Mouse (Mus musculus) right cerebral cortex, postnatal 10 days (tissue): ENCODE measurements around the gene Itga7.

Experiments used
- DNase-seq, 2 experiments: peaks; one replicate each; pipeline ENCODE4 v3.0.0; 2021; ENCODE audit warnings: low spot score in 2 of 2

The Itga7 gene

GRCm38 (mm10) chr10:128934997-128935787 is 1.6 kb downstream of the Itga7 start:
- DNase-seq: no peak

- no peak for DNase-seq
Measured at GRCm38 (mm10) chr10:128935826-128936440, 2.3 kb downstream of the Itga7 start.

GRCm38 (mm10) chr10:128937756-128938390 is 4.3 kb downstream of the Itga7 start:
- no peak for DNase-seq

- DNase-seq: peak; percentile 57 to 69
Measured at GRCm38 (mm10) chr10:128938457-128938856, 4.8 kb downstream of the Itga7 start.

GRCm38 (mm10) chr10:128938974-128939373 is 5.4 kb downstream of the Itga7 start:
- no peak for DNase-seq

GRCm38 (mm10) chr10:128940475-128941061 is 7.0 kb downstream of the Itga7 start:
- DNase-seq: no peak

GRCm38 (mm10) chr10:128945675-128946074 is 12.1 kb downstream of the Itga7 start:
- DNase-seq: no peak

- no peak for DNase-seq
Measured at GRCm38 (mm10) chr10:128947496-128947895, 13.9 kb downstream of the Itga7 start.

GRCm38 (mm10) chr10:128950208-128950887 is 16.7 kb downstream of the Itga7 start:
- no peak for DNase-seq

GRCm38 (mm10) chr10:128958340-128958739 is 24.7 kb downstream of the Itga7 start:
- no peak for DNase-seq

- no peak for DNase-seq
Measured at GRCm38 (mm10) chr10:128960142-128960541, 26.5 kb downstream of the Itga7 start.

GRCm38 (mm10) chr10:128960590-128961584 is 27.3 kb downstream of the Itga7 start, which contains the start of gene Mettl7b:
Gene Mettl7b (minus strand): TSS chr10:128960988.
- no peak for DNase-seq

GRCm38 (mm10) chr10:128964961-128965360 is 31.3 kb downstream of the Itga7 start:
- no peak for DNase-seq

GRCm38 (mm10) chr10:128965871-128966270 is 32.3 kb downstream of the Itga7 start:
- DNase-seq: no peak

GRCm38 (mm10) chr10:128968341-128968749 is 34.7 kb downstream of the Itga7 start:
- DNase-seq: no peak

GRCm38 (mm10) chr10:128970740-128971250 is 37.2 kb downstream of the Itga7 start:
- no peak for DNase-seq

- DNase-seq: no peak
Measured at GRCm38 (mm10) chr10:128972841-128973240, 39.2 kb downstream of the Itga7 start.

GRCm38 (mm10) chr10:128976395-128976794 is 42.8 kb downstream of the Itga7 start:
- DNase-seq: no peak

- peak; percentile 72 for DNase-seq
Measured at GRCm38 (mm10) chr10:128977522-128978114, 44.0 kb downstream of the Itga7 start.
